Mouse (Mus musculus) thymus, adult 2 months (tissue): ENCODE data around the gene Gm20388.

Source experiments
- CTCF ChIP-seq: fragments of 200-500 bp; IDR thresholded peaks from 2 replicates; pipeline ENCODE4 v1.5.1; 2012; ENCODE audit warnings: mild to moderate bottlenecking, control low read depth, low read length, moderate library complexity, borderline replicate concordance; ENCODE audit not compliant: control insufficient read depth, poor library complexity, insufficient read depth; ENCODE audit errors: extremely low read depth
- POLR2A ChIP-seq: fragments of 200-500 bp; IDR thresholded peaks from 2 replicates; pipeline ENCODE4 v1.6.1; 2012; ENCODE audit warnings: mild to moderate bottlenecking, low read length, control low read depth, moderate library complexity; ENCODE audit not compliant: control insufficient read depth, poor library complexity, insufficient read depth; ENCODE audit errors: extremely low read depth

GRCm38 (mm10) chr8:124323356-124323755 is 4412.7 kb downstream of the Gm20388 start:
- no peak for TF ChIP-seq CTCF
- no peak for TF ChIP-seq POLR2A
